Mouse (Mus musculus): ENCODE measurements around the gene Ccna1. TPM values are rescaled to one million over a fixed set of nuclear protein-coding genes. Genes with fewer than 3 reads are reported as not detected.
A peak's percentile ranks its signal among the peaks of the same experiment; 100 is the strongest.

Ccna1 gene
- polyA plus RNA-seq, 1 experiment from 2014 or later: 0.31 TPM

GRCm38 (mm10) chr3:55088359-55088758, 33.1 kb upstream of the Ccna1 start:
- no peak for TF ChIP-seq CTCF (IDR thresholded peaks at IDR 0.05)
- no peaks in the 10 kb centered on the region for H3K27me3 ChIP-seq
- CTCF ChIA-PET: interaction anchor here (1.0 to 2.9 kb wide), 10 partner anchors 8 to 266 kb away, joined by 3 to 19 read pairs (median 5); partner anchors contain the start of gene Spg20
- DNase-seq (ENCODE audit: low read depth, low spot score) (no peak), ATAC-seq (no peak)
- POLR2A ChIA-PET: interaction anchor here (1.1 kb wide), 1 partner anchor 24 kb away, joined by 3 read pairs; no protein-coding TSS in a partner anchor
- in situ Hi-C loops (cut with MboI; ENCODE audit: low pct_unique_long_range_greater_than_20kb): no loop called here

DNA sequence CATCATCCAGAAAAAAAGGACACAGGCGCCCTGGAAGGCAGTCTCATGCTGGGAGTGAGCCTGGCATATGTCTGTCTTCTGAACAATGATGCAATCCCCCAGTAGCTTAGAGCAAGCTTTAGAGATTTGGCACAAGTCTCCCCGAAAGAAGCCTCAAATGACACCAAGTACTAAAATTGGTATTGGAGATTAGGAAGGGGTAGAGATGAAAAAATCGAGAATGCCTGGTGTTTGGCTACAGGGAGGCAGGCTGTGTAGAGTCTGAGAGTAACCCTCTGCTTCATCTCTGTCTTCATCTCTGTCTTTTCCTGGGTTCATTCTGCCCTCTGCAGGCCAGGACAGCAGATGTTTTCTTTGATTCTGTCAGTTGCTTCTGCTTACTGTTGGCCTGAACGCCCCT, 32.1 kb upstream of the Ccna1 start:
- DNase-seq (ENCODE audit: low read depth, low spot score) (no peak), ATAC-seq (peak; percentile 54)
- CTCF ChIA-PET: interaction anchor here (0.6 to 3.0 kb wide), 6 partner anchors 10 to 64 kb away, joined by 3 to 16 read pairs (median 4); no protein-coding TSS in a partner anchor
- TF ChIP-seq CTCF (IDR thresholded peaks at IDR 0.05): peak; percentile 50
- H3K27me3 ChIP-seq: no peaks in the 10 kb centered on the region
- POLR2A ChIA-PET: interaction anchor here (0.6 to 1.1 kb wide), 2 partner anchors 13 to 25 kb away, joined by 3 to 6 read pairs; no protein-coding TSS in a partner anchor
- in situ Hi-C loops (cut with MboI; ENCODE audit: low pct_unique_long_range_greater_than_20kb): no loop called here

GRCm38 (mm10) chr3:55086948-55087347, 31.6 kb upstream of the Ccna1 start:
- no peak for ATAC-seq
- ChIA-PET CTCF (interaction anchor here (0.6 to 3.0 kb wide), 4 partner anchors 10 to 65 kb away, joined by 3 to 16 read pairs (median 6); no protein-coding TSS in a partner anchor), POLR2A (no interaction called here)
- TF ChIP-seq CTCF (IDR thresholded peaks at IDR 0.05): no peak
- in situ Hi-C loops (cut with MboI; ENCODE audit: low pct_unique_long_range_greater_than_20kb): no loop called here
- H3K27me3 ChIP-seq: no peaks in the 10 kb centered on the region
- no peak for DNase-seq (ENCODE audit: low read depth, low spot score)

DNA sequence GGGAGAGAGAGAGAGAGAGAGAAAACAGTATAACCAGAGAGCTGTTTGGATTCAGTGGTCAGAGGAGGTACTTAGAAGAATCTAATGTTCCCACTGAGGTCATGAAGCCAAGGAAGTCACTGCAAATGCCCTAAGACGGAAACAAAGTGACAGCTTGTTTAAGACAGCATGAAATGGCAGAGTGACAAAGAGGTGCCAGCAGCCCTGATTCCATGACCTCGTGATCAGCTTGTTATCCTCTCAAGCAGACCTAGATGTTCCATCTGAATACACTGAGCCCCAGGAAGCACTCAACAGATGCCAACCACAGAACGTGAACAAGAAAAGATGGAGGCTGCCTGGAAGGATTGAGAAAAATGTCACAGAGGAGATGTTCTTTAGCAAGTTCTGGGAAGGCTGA, 30.4 kb upstream of the Ccna1 start:
- POLR2A ChIA-PET: interaction anchor here (0.7 to 1.5 kb wide), 2 partner anchors 11 to 281 kb away, joined by 3 read pairs; no protein-coding TSS in a partner anchor
- no peaks in the 10 kb centered on the region for H3K27me3 ChIP-seq
- DNase-seq (ENCODE audit: low read depth, low spot score): no peak
- in situ Hi-C loops (cut with MboI; ENCODE audit: low pct_unique_long_range_greater_than_20kb): no loop called here
- ATAC-seq: no peak
- TF ChIP-seq CTCF (IDR thresholded peaks at IDR 0.05): no peak
- CTCF ChIA-PET: interaction anchor here (1.1 to 3.0 kb wide), 6 partner anchors 10 to 269 kb away, joined by 3 to 16 read pairs (median 3); partner anchors contain the start of gene Spg20

DNA sequence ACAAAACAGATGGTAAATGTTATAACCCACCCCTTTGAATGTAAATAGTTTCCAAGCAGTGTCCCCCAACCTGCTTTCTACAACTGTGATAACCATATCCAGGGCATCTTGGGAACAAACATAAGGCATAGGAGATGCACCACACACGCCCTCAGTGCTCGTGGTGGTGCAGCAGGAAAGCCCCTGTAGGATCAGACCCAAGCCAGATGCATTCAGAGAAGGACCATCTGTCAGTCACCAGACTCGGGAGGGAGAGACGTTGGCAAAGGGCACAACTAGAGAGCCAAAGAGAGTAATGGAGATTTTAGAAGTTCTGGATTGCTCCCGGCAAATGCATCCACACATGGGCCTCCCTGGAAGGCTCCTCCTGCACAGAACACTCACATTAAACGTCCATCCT, 29.5 kb upstream of the Ccna1 start:
- ATAC-seq (no peak), DNase-seq (ENCODE audit: low read depth, low spot score) (no peak)
- ChIA-PET CTCF (interaction anchor here (1.4 to 8.3 kb wide), 4 partner anchors 11 to 67 kb away, joined by 3 to 72 read pairs (median 10); partner anchors contain the start of gene Spg20), POLR2A (interaction anchor here (0.5 to 1.5 kb wide), 2 partner anchors 12 to 367 kb away, joined by 3 read pairs; no protein-coding TSS in a partner anchor)
- H3K27me3 ChIP-seq: no peaks in the 10 kb centered on the region
- no peak for TF ChIP-seq CTCF (IDR thresholded peaks at IDR 0.05)
- in situ Hi-C loops (cut with MboI; ENCODE audit: low pct_unique_long_range_greater_than_20kb): loop anchor here (5.0 kb wide), 2 partner anchors 63 to 268 kb away; no protein-coding TSS in a partner anchor

DNA sequence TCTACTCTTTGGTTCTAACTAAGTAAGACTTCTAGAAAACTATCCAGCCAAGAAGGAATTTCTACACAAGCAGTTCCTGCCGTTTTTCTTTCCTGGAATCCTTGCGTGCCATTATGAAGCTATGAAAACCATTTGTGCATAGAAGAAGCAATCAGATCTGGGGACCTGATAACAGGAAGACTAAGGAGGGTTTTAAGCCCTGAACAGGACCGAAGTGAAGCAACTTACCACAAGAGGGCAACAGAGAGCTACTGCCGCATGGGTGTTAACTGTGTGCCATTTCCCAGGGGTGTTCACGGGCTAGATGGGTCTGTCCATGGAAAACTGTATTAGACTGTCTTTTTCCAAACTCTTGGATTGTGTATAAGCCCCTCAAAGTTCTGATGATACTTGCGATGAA, 24.8 kb upstream of the Ccna1 start:
- CTCF ChIA-PET: interaction anchor here (0.8 to 9.5 kb wide), 27 partner anchors 9 to 287 kb away, joined by 3 to 90 read pairs (median 7); partner anchors contain the start of gene Spg20
- peak; percentile 95 for ATAC-seq
- peak; percentile 96 for TF ChIP-seq CTCF (IDR thresholded peaks at IDR 0.05)

DNA sequence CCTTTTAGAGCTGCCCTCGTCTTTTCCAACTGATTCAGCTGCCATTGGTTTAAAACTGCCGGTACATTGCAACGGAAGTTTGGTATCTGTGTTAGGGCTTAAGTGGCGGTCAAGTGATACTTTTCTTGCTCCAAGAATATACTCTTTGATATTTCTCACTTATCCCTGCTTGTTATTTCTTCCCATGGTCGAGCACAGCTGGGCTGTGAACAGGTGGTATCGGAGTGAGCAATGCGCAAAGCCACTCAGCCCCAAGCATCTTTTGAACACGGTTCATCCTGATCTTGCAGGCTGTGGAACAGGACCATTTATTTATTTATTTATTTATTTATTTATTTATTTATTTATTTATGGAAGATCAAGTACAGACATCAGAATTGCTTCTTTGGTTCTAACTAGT, 24.3 kb upstream of the Ccna1 start:
- in situ Hi-C loops (cut with MboI; ENCODE audit: low pct_unique_long_range_greater_than_20kb): loop anchor here (5.0 kb wide), 3 partner anchors 33 to 273 kb away; partner anchors contain the start of gene Spg20
- POLR2A ChIA-PET: interaction anchor here (0.9 to 1.4 kb wide), 7 partner anchors 16 to 42 kb away, joined by 3 to 5 read pairs (median 3); partner anchors contain the start of gene Spg20
- no peak for ATAC-seq

More for the DNA sequence above, 24.8 kb upstream of the Ccna1 start:
- in situ Hi-C loops (cut with MboI; ENCODE audit: low pct_unique_long_range_greater_than_20kb): loop anchor here (5.0 kb wide), 2 partner anchors 67 to 272 kb away; no protein-coding TSS in a partner anchor
- no peaks in the 10 kb centered on the region for H3K27me3 ChIP-seq
- DNase-seq (ENCODE audit: low read depth, low spot score): no peak
- POLR2A ChIA-PET: interaction anchor here (0.9 to 1.4 kb wide), 6 partner anchors 16 to 34 kb away, joined by 3 to 5 read pairs (median 4); partner anchors contain the start of gene Spg20

DNA sequence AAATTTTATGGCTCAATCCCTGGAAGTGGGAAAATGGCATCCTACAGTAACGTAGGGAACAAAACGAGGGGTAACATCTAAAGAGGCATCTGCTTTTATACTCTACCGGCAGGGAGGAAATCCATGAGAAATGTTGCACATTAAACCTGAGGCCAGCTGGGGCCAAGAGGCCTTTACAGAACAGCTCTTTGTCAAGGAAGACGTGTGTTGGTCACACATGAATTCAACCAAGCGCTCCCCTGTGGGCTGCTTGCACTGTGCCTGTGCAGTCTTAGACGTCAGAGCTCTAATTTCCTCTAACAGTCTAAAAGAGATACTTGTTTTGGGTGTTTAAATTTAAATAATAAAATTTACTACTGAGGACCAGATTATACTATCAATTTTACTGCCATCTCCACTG, 22.9 kb upstream of the Ccna1 start:
- ATAC-seq: no peak
- POLR2A ChIA-PET: no interaction called here
- no peak for TF ChIP-seq CTCF (IDR thresholded peaks at IDR 0.05)
- no peaks in the 10 kb centered on the region for H3K27me3 ChIP-seq
- no peak for DNase-seq (ENCODE audit: low read depth, low spot score)
- CTCF ChIA-PET: interaction anchor here (0.6 to 9.5 kb wide), 11 partner anchors 11 to 276 kb away, joined by 3 to 90 read pairs (median 5); partner anchors contain the start of gene Spg20
- in situ Hi-C loops (cut with MboI; ENCODE audit: low pct_unique_long_range_greater_than_20kb): loop anchor here (5.0 kb wide), 1 partner anchor 34 kb away; the partner anchor contains the start of gene Spg20

More for the DNA sequence above, 24.3 kb upstream of the Ccna1 start:
- no peak for TF ChIP-seq CTCF (IDR thresholded peaks at IDR 0.05)
- H3K27me3 ChIP-seq: no peaks in the 10 kb centered on the region
- DNase-seq (ENCODE audit: low read depth, low spot score): no peak
- CTCF ChIA-PET: interaction anchor here (0.8 to 9.5 kb wide), 24 partner anchors 9 to 281 kb away, joined by 3 to 90 read pairs (median 8); partner anchors contain the start of gene Spg20

DNA sequence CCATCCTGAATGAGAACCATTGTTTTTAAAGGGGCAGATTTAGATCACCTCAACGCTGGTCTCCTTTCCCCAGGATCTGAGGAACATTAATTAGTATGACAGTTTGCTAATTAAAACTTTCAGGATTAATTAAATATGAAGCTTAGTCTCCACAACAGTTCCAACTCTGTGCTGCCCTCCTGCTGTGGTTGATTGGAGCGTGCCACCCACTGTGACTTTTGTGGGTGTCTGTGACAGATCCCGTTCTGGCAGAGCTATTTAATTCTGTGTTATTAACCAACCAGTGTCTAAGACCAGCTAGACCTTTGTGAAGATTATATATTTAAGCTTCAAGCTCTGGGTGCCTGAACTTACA, 20.0 kb upstream of the Ccna1 start:
- peaks cover 3% of the 10 kb centered on the region for H3K27me3 ChIP-seq
- DNase-seq (ENCODE audit: low read depth, low spot score) (no peak), ATAC-seq (no peak)
- in situ Hi-C loops (cut with MboI; ENCODE audit: low pct_unique_long_range_greater_than_20kb): loop anchor here (5.0 kb wide), 1 partner anchor 37 kb away; the partner anchor contains the start of gene Spg20
- TF ChIP-seq CTCF (IDR thresholded peaks at IDR 0.05): no peak
- CTCF ChIA-PET: interaction anchor here (0.9 to 9.5 kb wide), 7 partner anchors 9 to 280 kb away, joined by 3 to 90 read pairs (median 4); no protein-coding TSS in a partner anchor
- POLR2A ChIA-PET: interaction anchor here (0.6 kb wide), 1 partner anchor 254 kb away, joined by 3 read pairs; no protein-coding TSS in a partner anchor

GRCm38 (mm10) chr3:55074576-55075293, 19.4 kb upstream of the Ccna1 start:
- in situ Hi-C loops (cut with MboI; ENCODE audit: low pct_unique_long_range_greater_than_20kb): loop anchor here (5.0 kb wide), 1 partner anchor 38 kb away; the partner anchor contains the start of gene Spg20

More at GRCm38 (mm10) chr3:55074576-55075293, 19.4 kb upstream of the Ccna1 start:
- ChIA-PET POLR2A (no interaction called here), CTCF (interaction anchor here (0.9 to 9.5 kb wide), 6 partner anchors 8 to 280 kb away, joined by 3 to 90 read pairs (median 5); no protein-coding TSS in a partner anchor)
- peaks cover 3% of the 10 kb centered on the region for H3K27me3 ChIP-seq
- no peak for DNase-seq (ENCODE audit: low read depth, low spot score)
- no peak for ATAC-seq
- no peak for TF ChIP-seq CTCF (IDR thresholded peaks at IDR 0.05)
